Mouse (Mus musculus) adrenal gland (tissue): Measurements from ENCODE around the gene Gm32802.
"Not testable (repeated sequence)": the region's sequence is repeated elsewhere in the genome, so short reads cannot be mapped to it uniquely, and the experiment has no call there.

Experiments
- intact Hi-C: fragments of 180-260 bp; cut with DNase I; formaldehyde crosslinking; loops from one replicate; pipeline ENCODE4 v1.15.1; 2025
- long read RNA-seq, 2 experiments: library from polyadenylated mRNA; unstranded; transcript quantifications; one replicate each; pipeline ENCODE4 v2.0.0; 2020; ENCODE audit warnings: borderline replicate concordance in 1 of 2; ENCODE audit not compliant: insufficient replicate concordance in 1 of 2

Gm32802 gene
- long read RNA-seq, experiment 1 = 0 reads
- long read RNA-seq, experiment 2 = 0 reads

DNA sequence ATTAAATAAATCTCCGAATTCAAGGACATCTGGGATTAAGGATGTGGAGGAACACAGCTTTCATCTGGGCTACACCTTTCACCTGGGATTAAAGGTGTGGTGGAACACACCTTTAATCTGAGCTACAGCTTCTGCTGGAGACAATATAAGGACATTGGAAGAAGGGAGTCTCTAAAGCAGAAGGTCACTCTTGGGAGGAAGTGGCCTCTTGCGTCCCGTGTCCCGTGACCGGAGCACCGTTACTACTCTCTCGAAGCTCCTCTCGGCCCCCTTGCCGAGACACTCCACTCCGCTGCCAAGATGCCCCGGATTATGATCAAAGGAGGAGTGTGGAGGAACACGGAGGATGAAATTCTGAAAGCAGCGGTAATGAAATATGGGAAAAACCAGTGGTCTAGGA, at the start of gene Gm32802:
Gene Gm32802, plus strand, starts transcription at position 301 of the 400 bp plus-strand sequence.
- intact Hi-C loops = not testable (repeated sequence)

DNA sequence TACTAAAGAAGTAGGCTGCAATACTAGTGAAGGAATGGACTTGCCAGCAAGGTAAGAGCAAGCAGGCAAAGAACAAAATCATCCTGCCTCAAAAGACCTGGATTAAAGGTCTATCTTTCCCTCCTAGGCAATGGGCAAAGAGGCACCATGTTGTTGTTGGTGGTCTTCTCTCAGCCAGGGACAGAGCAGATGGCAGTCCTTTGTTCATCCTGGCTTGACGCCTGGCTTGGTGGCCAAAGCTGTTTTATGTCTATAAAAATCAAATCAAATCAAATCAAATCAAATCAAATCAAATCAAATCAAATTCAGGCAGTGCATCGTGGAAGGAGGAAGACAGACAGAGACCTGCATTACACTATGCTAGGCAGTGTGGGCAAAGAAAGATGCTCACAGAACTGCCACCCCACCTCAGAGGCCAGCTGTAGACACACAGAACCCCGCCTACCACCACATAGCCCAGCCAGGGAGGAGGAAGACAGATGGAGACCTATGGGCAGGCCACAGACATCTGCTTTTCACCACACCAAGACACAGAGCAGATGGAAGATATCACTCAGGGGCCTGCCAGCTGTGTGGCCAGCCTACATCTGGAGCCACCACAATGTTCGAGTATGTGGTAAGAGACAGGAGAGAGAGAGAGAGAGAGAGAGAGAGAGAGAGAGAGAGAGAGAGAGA, 42.6 kb upstream of the Gm32802 start:
- intact Hi-C loops = not testable (repeated sequence)

DNA sequence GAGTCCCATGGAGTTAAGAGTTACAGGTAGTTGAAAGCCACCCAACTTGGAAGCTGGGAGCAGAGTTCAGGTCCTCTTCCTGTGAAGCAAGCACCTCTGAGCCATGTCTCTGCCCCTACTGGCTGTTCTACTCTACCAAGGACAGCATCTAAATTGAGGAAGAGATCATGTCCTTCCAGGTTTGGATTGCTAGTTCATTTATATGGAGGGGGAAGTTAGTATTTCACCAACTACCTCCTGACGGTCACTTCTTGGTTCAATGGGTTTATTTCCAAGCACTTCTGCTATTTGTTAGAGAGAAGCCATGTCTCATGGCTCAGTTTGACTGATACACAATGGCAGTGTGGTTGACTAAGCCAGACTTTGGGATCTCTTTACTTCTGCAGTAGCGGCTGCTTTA, 30.9 kb upstream of the Gm32802 start:
- intact Hi-C loops = not testable (repeated sequence)

DNA sequence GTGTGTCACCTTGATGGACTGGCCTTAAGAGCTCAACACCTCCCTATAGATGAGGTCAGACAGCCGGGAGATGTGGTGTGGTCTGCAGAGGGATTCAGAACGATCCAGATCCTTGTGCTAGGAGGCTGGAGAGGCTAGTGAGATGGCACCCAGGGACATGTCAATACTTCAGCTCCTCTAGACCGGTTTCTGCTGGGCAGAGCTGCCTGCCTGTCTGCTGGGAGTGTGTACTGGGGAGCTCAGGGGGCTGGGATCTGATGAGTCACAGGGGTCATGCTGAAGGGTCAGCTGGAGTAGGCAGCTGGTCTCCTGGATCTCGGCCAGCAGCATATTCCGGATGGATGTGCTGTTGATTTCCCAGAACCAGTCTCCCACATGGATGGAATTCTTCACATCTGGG, 25.9 kb upstream of the Gm32802 start:
- intact Hi-C loops = not testable (repeated sequence)

DNA sequence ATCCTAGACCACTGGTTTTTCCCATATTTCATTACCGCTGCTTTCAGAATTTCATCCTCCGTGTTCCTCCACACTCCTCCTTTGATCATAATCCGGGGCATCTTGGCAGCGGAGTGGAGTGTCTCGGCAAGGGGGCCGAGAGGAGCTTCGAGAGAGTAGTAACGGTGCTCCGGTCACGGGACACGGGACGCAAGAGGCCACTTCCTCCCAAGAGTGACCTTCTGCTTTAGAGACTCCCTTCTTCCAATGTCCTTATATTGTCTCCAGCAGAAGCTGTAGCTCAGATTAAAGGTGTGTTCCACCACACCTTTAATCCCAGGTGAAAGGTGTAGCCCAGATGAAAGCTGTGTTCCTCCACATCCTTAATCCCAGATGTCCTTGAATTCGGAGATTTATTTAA, 17.8 kb upstream of the Gm32802 start, which contains the start of gene Gm32717:
Gene Gm32717, minus strand, starts transcription at position 101 of the 400 bp plus-strand sequence.
- intact Hi-C loops = not testable (repeated sequence)

DNA sequence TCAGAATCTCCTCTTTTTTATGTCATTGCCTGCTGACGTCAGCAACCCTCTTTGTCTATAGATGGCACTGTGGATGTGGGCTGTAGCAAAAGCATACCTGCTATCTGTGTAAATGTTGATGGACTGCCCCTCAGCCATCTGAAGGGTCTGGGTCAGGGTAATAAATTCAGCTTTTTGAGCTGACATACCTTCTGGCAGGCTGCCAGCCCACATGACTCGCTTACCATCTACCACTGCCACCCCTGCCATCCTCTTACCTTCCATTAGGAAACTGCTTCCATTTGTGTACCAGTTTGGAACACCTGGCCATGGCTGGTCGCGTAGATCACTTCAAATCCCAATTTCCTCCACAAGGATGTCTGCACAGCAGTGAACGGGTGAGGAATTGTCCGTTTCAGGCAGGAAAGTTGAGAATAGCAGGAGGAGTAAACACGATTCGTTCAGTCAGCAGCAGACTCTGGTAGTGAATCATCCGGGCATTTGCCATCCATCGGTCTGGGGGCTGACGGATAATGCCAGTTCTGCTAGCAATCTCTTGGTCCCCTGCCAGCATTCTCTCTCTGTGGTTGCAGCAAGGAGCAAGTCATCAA, 9.4 kb upstream of the Gm32802 start:
- intact Hi-C loops = not testable (repeated sequence)

DNA sequence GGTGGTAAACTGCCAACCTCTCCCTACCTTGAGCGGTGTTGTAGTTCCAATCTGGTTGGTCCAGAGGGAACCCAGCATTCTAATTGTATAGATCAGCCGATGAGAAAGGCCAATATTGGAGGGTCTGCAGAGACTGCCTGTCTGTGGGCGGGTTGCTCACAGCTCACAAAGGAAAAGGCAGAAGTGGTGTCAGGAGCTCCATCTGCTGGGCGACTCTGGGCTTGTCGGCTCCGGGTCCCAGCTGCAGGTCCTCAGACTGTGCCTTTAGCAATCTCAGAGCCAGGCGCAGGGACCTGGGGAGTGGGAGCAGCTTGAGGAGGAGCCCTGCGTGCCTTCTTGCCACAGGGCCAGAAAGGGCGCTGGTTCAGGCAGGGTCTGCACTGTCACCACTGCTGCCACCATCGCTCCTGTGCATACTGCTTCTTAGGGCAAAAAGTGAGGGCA, 7.6 kb upstream of the Gm32802 start:
- intact Hi-C loops = no loop called here

DNA sequence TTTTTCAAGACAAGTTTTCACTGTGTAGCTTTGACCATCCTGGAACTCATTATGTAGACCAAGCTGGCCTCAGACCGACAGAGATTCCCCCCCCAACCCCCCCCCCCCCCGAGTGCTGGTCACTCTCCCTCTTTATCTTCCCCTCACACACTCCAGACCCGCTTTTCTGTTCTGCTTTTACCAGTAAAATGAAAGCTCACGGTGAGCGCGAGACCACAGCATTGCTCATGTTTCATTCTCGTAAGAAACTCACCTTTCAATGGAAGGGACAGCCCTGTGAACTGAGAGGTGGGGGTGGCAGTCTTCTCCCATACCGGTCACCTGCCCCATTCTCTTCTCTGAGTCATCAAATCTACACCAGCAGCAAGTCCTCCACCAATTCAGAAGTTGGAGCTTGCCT, 10.3 kb downstream of the Gm32802 start:
- intact Hi-C loops = not testable (repeated sequence)

DNA sequence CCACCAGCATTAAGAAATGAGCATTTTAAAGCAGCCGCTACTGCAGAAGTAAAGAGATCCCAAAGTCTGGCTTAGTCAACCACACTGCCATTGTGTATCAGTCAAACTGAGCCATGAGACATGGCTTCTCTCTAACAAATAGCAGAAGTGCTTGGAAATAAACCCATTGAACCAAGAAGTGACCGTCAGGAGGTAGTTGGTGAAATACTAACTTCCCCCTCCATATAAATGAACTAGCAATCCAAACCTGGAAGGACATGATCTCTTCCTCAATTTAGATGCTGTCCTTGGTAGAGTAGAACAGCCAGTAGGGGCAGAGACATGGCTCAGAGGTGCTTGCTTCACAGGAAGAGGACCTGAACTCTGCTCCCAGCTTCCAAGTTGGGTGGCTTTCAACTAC, 12.9 kb downstream of the Gm32802 start:
- intact Hi-C loops = not testable (repeated sequence)

DNA sequence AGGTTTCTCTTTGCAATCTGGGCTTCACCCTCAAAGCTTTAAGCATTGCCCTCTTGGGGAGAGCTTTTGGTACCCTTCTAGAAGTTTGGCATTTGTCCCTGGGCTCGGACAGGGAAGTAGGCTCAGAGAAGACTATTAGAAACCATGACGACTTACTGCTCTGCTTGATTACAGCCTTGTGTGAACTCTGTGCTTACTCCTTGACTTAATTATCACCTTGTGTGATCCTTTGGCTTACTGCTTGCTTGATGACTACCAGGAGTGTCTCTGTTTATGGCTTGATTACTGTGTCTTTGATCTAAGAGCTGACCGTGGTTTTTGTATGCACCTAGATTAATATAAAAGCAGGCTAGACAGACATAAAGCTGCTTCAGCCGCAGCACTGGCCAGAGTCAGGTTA, 19.6 kb downstream of the Gm32802 start:
- intact Hi-C loops = not testable (repeated sequence)

DNA sequence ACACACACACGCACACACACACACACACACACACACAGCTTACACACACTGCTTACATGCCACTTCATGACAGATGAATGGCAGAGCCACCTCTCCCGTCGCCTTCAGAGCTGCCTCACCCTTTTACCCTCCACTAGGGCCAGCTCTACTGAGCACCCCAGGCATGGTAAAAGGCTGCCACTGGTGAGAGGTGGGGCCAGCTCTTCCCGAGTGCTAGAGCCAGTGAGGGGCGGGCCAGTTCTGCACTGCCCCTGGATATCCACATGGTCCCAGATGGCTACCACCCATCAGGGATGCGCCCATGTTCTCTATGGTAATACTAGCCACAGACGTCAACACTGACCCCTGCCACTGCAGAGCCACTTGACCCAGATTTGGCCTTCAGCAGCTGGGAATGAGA, 24.1 kb downstream of the Gm32802 start:
- intact Hi-C loops = not testable (repeated sequence)

DNA sequence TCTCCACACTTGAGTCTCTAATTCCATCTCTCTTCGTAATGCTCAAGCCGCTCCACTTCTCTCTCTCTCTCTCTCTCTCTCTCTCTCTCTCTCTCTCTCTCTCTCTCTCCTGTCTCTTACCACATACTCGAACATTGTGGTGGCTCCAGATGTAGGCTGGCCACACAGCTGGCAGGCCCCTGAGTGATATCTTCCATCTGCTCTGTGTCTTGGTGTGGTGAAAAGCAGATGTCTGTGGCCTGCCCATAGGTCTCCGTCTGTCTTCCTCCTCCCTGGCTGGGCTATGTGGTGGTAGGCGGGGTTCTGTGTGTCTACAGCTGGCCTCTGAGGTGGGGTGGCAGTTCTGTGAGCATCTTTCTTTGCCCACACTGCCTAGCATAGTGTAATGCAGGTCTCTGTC, 24.5 kb downstream of the Gm32802 start:
- intact Hi-C loops = not testable (repeated sequence)

DNA sequence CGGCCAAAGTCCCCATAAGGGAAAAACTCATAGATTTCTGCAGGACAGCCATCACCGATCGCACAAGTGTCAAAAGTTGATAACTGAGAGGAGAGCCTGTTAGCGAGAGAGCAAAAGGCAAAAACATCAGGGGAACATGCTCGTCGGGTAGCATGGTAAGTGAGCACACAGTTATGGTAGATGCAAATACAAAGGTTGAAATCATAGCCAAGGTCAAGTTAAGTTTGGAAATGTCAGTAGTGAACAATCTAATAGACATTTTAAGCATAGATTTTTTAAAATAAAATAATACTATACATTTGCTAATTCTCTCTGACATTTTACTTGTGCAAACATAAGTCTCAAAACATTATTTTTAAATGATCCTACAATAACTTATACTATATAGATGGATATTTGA, 36.5 kb downstream of the Gm32802 start, which contains the start of gene Iltifb:
Gene Iltifb, minus strand, starts transcription at position 101 of the 400 bp plus-strand sequence.
- intact Hi-C loops = no loop called here

DNA sequence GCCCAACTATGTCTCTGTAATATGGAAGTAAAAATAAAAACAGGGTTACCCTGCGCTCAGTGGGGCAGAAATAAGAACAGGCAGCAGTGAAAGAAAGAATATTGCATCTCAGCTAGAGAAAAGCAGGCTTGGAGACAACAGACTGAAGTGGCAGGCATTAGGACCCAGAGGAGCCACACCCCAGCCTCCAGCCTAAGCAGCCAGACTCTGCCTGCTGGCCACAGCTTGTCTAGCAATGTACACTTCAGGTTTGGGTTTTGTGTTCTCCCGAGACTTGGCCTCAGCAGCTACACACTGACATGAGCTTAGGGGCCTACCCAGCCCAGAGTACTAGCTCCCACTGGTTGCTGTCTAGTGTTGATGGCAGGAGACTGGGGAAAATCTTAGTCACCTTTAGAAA, 43.6 kb downstream of the Gm32802 start:
- intact Hi-C loops = not testable (repeated sequence)
